Mouse (Mus musculus): ENCODE results near the gene Col4a6. TPM values are rescaled to one million over a fixed set of nuclear protein-coding genes. Genes with fewer than 3 reads are reported as not detected.

The Col4a6 gene
- polyA plus RNA-seq, 1 experiment from 2014 or later = 2.0 TPM

GRCm38 (mm10) chrX:141175353-141175752 is 298.5 kb downstream of the Col4a6 start:
- Histone ChIP-seq H3K4me3 (ENCODE audit: low read length) (no peak overlapping the region), H3K36me3 (ENCODE audit: control insufficient read depth, insufficient read depth, low read length) (no peaks in the 10 kb centered on the region), H3K4me1 (ENCODE audit: control insufficient read depth, insufficient read depth, low read length) (no peaks in the 10 kb centered on the region), H3K9ac (ENCODE audit: low read depth, low read length) (no peak overlapping the region), H3K27me3 (replicated peaks; ENCODE audit: control insufficient read depth, insufficient read depth, low read length) (no peaks in the 10 kb centered on the region; the same call in 1 of the 2 replicates), H3K27ac (ENCODE audit: low read length) (no peak overlapping the region), H3K9me3 (ENCODE audit: control insufficient read depth, low read length) (no peaks in the 10 kb centered on the region), H3K4me2 (ENCODE audit: low read depth, low read length) (no peak overlapping the region)
- ATAC-seq = no peak
- 36% methylated on average over 7 of the region's 7 CpGs for WGBS

- no peak overlapping the region for H3K4me2 ChIP-seq (ENCODE audit: low read depth, low read length)
- H3K9me3 ChIP-seq (ENCODE audit: control insufficient read depth, low read length) = no peaks in the 10 kb centered on the region
- no peak overlapping the region for H3K27ac ChIP-seq (ENCODE audit: low read length)
- no peaks in the 10 kb centered on the region for H3K36me3 ChIP-seq (ENCODE audit: control insufficient read depth, insufficient read depth, low read length)
- 82% methylated on average over 4 of the region's 4 CpGs for WGBS
- no peak for ATAC-seq
- no peak overlapping the region for H3K4me3 ChIP-seq (ENCODE audit: low read length)
- H3K9ac ChIP-seq (ENCODE audit: low read depth, low read length) = no peak overlapping the region
- peaks cover 2% of the 10 kb centered on the region; the same call in 1 of the 2 replicates for H3K27me3 ChIP-seq (replicated peaks; ENCODE audit: control insufficient read depth, insufficient read depth, low read length)
- no peaks in the 10 kb centered on the region for H3K4me1 ChIP-seq (ENCODE audit: control insufficient read depth, insufficient read depth, low read length)
These were observed 308.8 kb downstream of the Col4a6 start for GRCm38 (mm10) chrX:141165067-141165466.

- H3K27ac ChIP-seq (ENCODE audit: low read length) = no peak overlapping the region
- 81% methylated on average over 3 of the region's 3 CpGs for WGBS
- no peak for ATAC-seq
These were observed 313.5 kb downstream of the Col4a6 start for GRCm38 (mm10) chrX:141160371-141160770.

GRCm38 (mm10) chrX:141158160-141158559 is 315.7 kb downstream of the Col4a6 start:
- no peak for ATAC-seq
- H3K27me3 ChIP-seq (replicated peaks; ENCODE audit: control insufficient read depth, insufficient read depth, low read length) = no peaks in the 10 kb centered on the region
- H3K4me1 ChIP-seq (ENCODE audit: control insufficient read depth, insufficient read depth, low read length) = no peaks in the 10 kb centered on the region
- no peak overlapping the region for H3K9ac ChIP-seq (ENCODE audit: low read depth, low read length)
- no peak overlapping the region for H3K4me2 ChIP-seq (ENCODE audit: low read depth, low read length)
- H3K4me3 ChIP-seq (ENCODE audit: low read length) = no peak overlapping the region
- H3K9me3 ChIP-seq (ENCODE audit: control insufficient read depth, low read length) = no peaks in the 10 kb centered on the region
- H3K27ac ChIP-seq (ENCODE audit: low read length) = no peak overlapping the region
- WGBS = 43% methylated on average over 4 of the region's 4 CpGs
- no peaks in the 10 kb centered on the region for H3K36me3 ChIP-seq (ENCODE audit: control insufficient read depth, insufficient read depth, low read length)

More at GRCm38 (mm10) chrX:141160371-141160770, 313.5 kb downstream of the Col4a6 start:
- no peaks in the 10 kb centered on the region for H3K27me3 ChIP-seq (replicated peaks; ENCODE audit: control insufficient read depth, insufficient read depth, low read length)
- H3K4me3 ChIP-seq (ENCODE audit: low read length) = no peak overlapping the region
- H3K4me1 ChIP-seq (ENCODE audit: control insufficient read depth, insufficient read depth, low read length) = no peaks in the 10 kb centered on the region
- H3K36me3 ChIP-seq (ENCODE audit: control insufficient read depth, insufficient read depth, low read length) = no peaks in the 10 kb centered on the region
- no peaks in the 10 kb centered on the region for H3K9me3 ChIP-seq (ENCODE audit: control insufficient read depth, low read length)
- H3K4me2 ChIP-seq (ENCODE audit: low read depth, low read length) = no peak overlapping the region
- H3K9ac ChIP-seq (ENCODE audit: low read depth, low read length) = no peak overlapping the region

- 63% methylated on average over 4 of the region's 4 CpGs for WGBS
- Histone ChIP-seq H3K9ac (ENCODE audit: low read depth, low read length) (no peak overlapping the region), H3K4me2 (ENCODE audit: low read depth, low read length) (no peak overlapping the region), H3K9me3 (ENCODE audit: control insufficient read depth, low read length) (no peaks in the 10 kb centered on the region), H3K4me1 (ENCODE audit: control insufficient read depth, insufficient read depth, low read length) (no peaks in the 10 kb centered on the region), H3K27me3 (replicated peaks; ENCODE audit: control insufficient read depth, insufficient read depth, low read length) (no peaks in the 10 kb centered on the region), H3K4me3 (ENCODE audit: low read length) (no peak overlapping the region), H3K36me3 (ENCODE audit: control insufficient read depth, insufficient read depth, low read length) (no peaks in the 10 kb centered on the region), H3K27ac (ENCODE audit: low read length) (no peak overlapping the region)
- no peak for ATAC-seq
These were observed 316.2 kb downstream of the Col4a6 start for GRCm38 (mm10) chrX:141157626-141158025.

- Histone ChIP-seq H3K4me1 (ENCODE audit: control insufficient read depth, insufficient read depth, low read length) (no peaks in the 10 kb centered on the region), H3K36me3 (ENCODE audit: control insufficient read depth, insufficient read depth, low read length) (no peaks in the 10 kb centered on the region), H3K9ac (ENCODE audit: low read depth, low read length) (no peak overlapping the region), H3K9me3 (ENCODE audit: control insufficient read depth, low read length) (no peaks in the 10 kb centered on the region), H3K4me2 (ENCODE audit: low read depth, low read length) (no peak overlapping the region), H3K4me3 (ENCODE audit: low read length) (no peak overlapping the region), H3K27ac (ENCODE audit: low read length) (no peak overlapping the region), H3K27me3 (replicated peaks; ENCODE audit: control insufficient read depth, insufficient read depth, low read length) (0 out of 2 replicates have a peak, but pooled peaks cover 4% of the 10 kb centered on the region)
- WGBS = 11% methylated on average over 2 of the region's 2 CpGs
- no peak for ATAC-seq
These were observed 317.2 kb downstream of the Col4a6 start for GRCm38 (mm10) chrX:141156696-141157095.

GRCm38 (mm10) chrX:141151182-141151581 is 322.7 kb downstream of the Col4a6 start:
- H3K27me3 ChIP-seq (replicated peaks; ENCODE audit: control insufficient read depth, insufficient read depth, low read length) = peaks cover 9% of the 10 kb centered on the region; the same call in 1 of the 2 replicates
- no peaks in the 10 kb centered on the region for H3K4me1 ChIP-seq (ENCODE audit: control insufficient read depth, insufficient read depth, low read length)
- no peak for ATAC-seq
- H3K4me2 ChIP-seq (ENCODE audit: low read depth, low read length) = no peak overlapping the region
- H3K27ac ChIP-seq (ENCODE audit: low read length) = no peak overlapping the region
- no peaks in the 10 kb centered on the region for H3K9me3 ChIP-seq (ENCODE audit: control insufficient read depth, low read length)
- no peak overlapping the region for H3K9ac ChIP-seq (ENCODE audit: low read depth, low read length)
- H3K4me3 ChIP-seq (ENCODE audit: low read length) = no peak overlapping the region
- no peaks in the 10 kb centered on the region for H3K36me3 ChIP-seq (ENCODE audit: control insufficient read depth, insufficient read depth, low read length)

GRCm38 (mm10) chrX:141150290-141150689 is 323.6 kb downstream of the Col4a6 start:
- Histone ChIP-seq H3K27ac (ENCODE audit: low read length) (no peak overlapping the region), H3K4me1 (ENCODE audit: control insufficient read depth, insufficient read depth, low read length) (no peaks in the 10 kb centered on the region), H3K4me3 (ENCODE audit: low read length) (no peak overlapping the region), H3K9ac (ENCODE audit: low read depth, low read length) (no peak overlapping the region), H3K9me3 (ENCODE audit: control insufficient read depth, low read length) (no peaks in the 10 kb centered on the region), H3K4me2 (ENCODE audit: low read depth, low read length) (no peak overlapping the region), H3K27me3 (replicated peaks; ENCODE audit: control insufficient read depth, insufficient read depth, low read length) (peaks cover 9% of the 10 kb centered on the region; the same call in 1 of the 2 replicates), H3K36me3 (ENCODE audit: control insufficient read depth, insufficient read depth, low read length) (no peaks in the 10 kb centered on the region)
- ATAC-seq = no peak

- Histone ChIP-seq H3K9ac (ENCODE audit: low read depth, low read length) (no peak overlapping the region), H3K27ac (ENCODE audit: low read length) (no peak overlapping the region), H3K27me3 (replicated peaks; ENCODE audit: control insufficient read depth, insufficient read depth, low read length) (peaks cover 9% of the 10 kb centered on the region; the same call in 1 of the 2 replicates), H3K4me2 (ENCODE audit: low read depth, low read length) (no peak overlapping the region), H3K36me3 (ENCODE audit: control insufficient read depth, insufficient read depth, low read length) (no peaks in the 10 kb centered on the region), H3K9me3 (ENCODE audit: control insufficient read depth, low read length) (no peaks in the 10 kb centered on the region), H3K4me3 (ENCODE audit: low read length) (no peak overlapping the region), H3K4me1 (ENCODE audit: control insufficient read depth, insufficient read depth, low read length) (no peaks in the 10 kb centered on the region)
- ATAC-seq = no peak
- 75% methylated on average over 1 of the region's 1 CpGs for WGBS
These were observed 324.2 kb downstream of the Col4a6 start for GRCm38 (mm10) chrX:141149705-141150104.

Data from intestine, embryonic 16.5 days (tissue).